Mouse (Mus musculus) neural tube, embryonic 11.5 days (tissue): ENCODE data around the gene Iglon5. TPM values are rescaled to one million over a fixed set of nuclear protein-coding genes. Genes with fewer than 3 reads are reported as not detected.

ENCODE experiments used
- ATAC-seq: fragments of 200-750 bp; cut with Nextera tagmentation; 2 replicates; pipeline ENCODE4 v1.8.0; 2017; ENCODE audit warnings: moderate number of reproducible peaks, mild to moderate bottlenecking, moderate TSS enrichment, moderate library complexity; ENCODE audit not compliant: insufficient read depth, low FRiP score, low TSS enrichment
- DNase-seq: peaks from one replicate; pipeline ENCODE4 v3.0.0-alpha.2; 2015; ENCODE audit warnings: low spot score
- H3K27ac ChIP-seq: fragments of 300-500 bp; sonication (generic); 2 replicates; pipeline ENCODE4 v1.5.1; 2014; ENCODE audit warnings: low read depth, mild to moderate bottlenecking, low read length
- H3K27me3 ChIP-seq: fragments of 300-500 bp; sonication (generic); 2 replicates; pipeline ENCODE4 v1.6.1; 2014; ENCODE audit warnings: mild to moderate bottlenecking, low read length, mixed read lengths; ENCODE audit not compliant: control insufficient read depth, insufficient read depth
- H3K36me3 ChIP-seq: fragments of 300-500 bp; sonication (generic); 2 replicates; pipeline ENCODE4 v1.6.1; 2014; ENCODE audit warnings: mild to moderate bottlenecking, low read length, moderate library complexity, mixed read lengths; ENCODE audit not compliant: control insufficient read depth, insufficient read depth
- H3K4me1 ChIP-seq: fragments of 300-500 bp; sonication (generic); 2 replicates; pipeline ENCODE4 v1.6.1; 2014; ENCODE audit warnings: low read length, mixed read lengths; ENCODE audit not compliant: control insufficient read depth, insufficient read depth
- H3K4me2 ChIP-seq: fragments of 300-500 bp; sonication (generic); 2 replicates; pipeline ENCODE4 v1.6.1; 2014; ENCODE audit warnings: low read depth, mild to moderate bottlenecking, moderate library complexity
- H3K4me3 ChIP-seq: fragments of 300-500 bp; sonication (generic); 2 replicates; pipeline ENCODE4 v1.5.1; 2014; ENCODE audit warnings: low read depth, low read length
- H3K9ac ChIP-seq: fragments of 300-500 bp; sonication (generic); 2 replicates; pipeline ENCODE4 v1.6.1; 2014; ENCODE audit warnings: mild to moderate bottlenecking, low read length
- H3K9me3 ChIP-seq: fragments of 300-500 bp; sonication (generic); 2 replicates; pipeline ENCODE4 v1.6.1; 2016; ENCODE audit warnings: low read length; ENCODE audit not compliant: control insufficient read depth
- WGBS: fragments of 180-500 bp; shearing (Covaris S2); extraction: QIAGEN DNeasy Blood & Tissue Kit; methylation state at CpG from one replicate; pipeline ENCODE4 v1.1.7; 2014; 5-methylcytosine and 5-hydroxymethylcytosine counted together
- microRNA-seq: library from miRNA; unstranded; fragments of <30 nt; microRNA quantifications from one replicate; pipeline ENCODE4, GENCODE M21; 2016
- polyA plus RNA-seq: library from polyadenylated mRNA; unstranded; fragments of >200 nt; fragmentation: Nextera tagmentation; extraction: Ambion mirVana; gene quantifications from 2 replicates; pipeline ENCODE4 v1.2.1, GENCODE M21; 2014

Gene Iglon5
- polyA plus RNA-seq, 1 experiment from 2014 or later: 2.7 TPM

- Histone ChIP-seq H3K9ac (no peak overlapping the region), H3K4me2 (no peak overlapping the region), H3K9me3 (no peaks in the 10 kb centered on the region), H3K4me3 (no peak overlapping the region), H3K27ac (no peak overlapping the region), H3K4me1 (no peaks in the 10 kb centered on the region), H3K27me3 (no peaks in the 10 kb centered on the region), H3K36me3 (no peaks in the 10 kb centered on the region)
- DNase-seq (no peak), ATAC-seq (no peak)
- WGBS: 58% methylated on average over 4 of the region's 4 CpGs
Observed at GRCm38 (mm10) chr7:43429500-43429899, 60.4 kb downstream of the Iglon5 start.

- ATAC-seq (no peak), DNase-seq (no peak)
- no peaks in the 10 kb centered on the region for H3K27me3 ChIP-seq
- no peaks in the 10 kb centered on the region for H3K36me3 ChIP-seq
- H3K9me3 ChIP-seq: no peaks in the 10 kb centered on the region
- H3K4me1 ChIP-seq: no peaks in the 10 kb centered on the region
- no peak within 1 kb of the TSS for H3K27ac ChIP-seq
- H3K9ac ChIP-seq: no peak within 1 kb of the TSS
- H3K4me3 ChIP-seq: no peak within 1 kb of the TSS
- no peak within 1 kb of the TSS for H3K4me2 ChIP-seq
- WGBS: 87% methylated on average over 8 of the region's 8 CpGs
Observed at GRCm38 (mm10) chr7:43427406-43427805, 62.5 kb downstream of the Iglon5 start, which contains the start of gene Lim2. Lim2 (plus strand) TSS chr7:43427670.

DNA sequence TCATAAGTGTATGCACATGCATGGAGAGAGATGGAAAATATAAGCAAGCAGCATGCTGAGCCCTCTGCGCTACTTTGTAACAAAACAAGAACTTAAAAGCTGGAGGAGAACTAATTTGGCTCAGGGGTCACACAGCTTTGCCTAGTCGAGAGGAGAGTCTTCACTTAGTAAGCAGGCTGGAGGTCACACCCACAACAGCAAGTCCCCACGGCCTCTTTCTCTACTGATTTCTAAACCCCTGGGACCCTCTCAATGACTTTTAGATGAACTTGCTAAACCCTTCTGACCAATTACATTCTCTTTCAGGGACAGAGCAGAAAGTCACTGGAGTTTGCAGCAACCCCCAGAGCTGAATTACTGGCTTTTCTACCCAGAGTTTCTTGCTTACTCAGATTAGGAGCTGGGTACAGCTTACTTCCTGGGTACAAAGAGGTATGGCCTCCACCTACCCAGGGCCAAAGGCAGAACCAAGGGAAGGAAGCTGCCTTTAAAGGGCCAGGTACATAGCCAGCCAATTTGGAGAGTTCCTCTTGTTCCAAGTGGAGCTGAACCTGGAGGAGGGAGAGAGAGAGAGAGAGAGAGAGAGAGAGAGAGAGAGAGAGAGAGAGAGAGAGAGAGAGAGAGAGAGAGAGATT is 65.8 kb downstream of the Iglon5 start:
- H3K36me3 ChIP-seq: no peaks in the 10 kb centered on the region
- ATAC-seq (no peak), DNase-seq (no peak)
- no peaks in the 10 kb centered on the region for H3K9me3 ChIP-seq
- H3K27ac ChIP-seq: no peak overlapping the region
- no peak overlapping the region for H3K9ac ChIP-seq
- no peaks in the 10 kb centered on the region for H3K27me3 ChIP-seq
- H3K4me3 ChIP-seq: no peak overlapping the region
- no peak overlapping the region for H3K4me2 ChIP-seq
- H3K4me1 ChIP-seq: no peaks in the 10 kb centered on the region
- WGBS: 73% methylated on average over 3 of the region's 3 CpGs

DNA sequence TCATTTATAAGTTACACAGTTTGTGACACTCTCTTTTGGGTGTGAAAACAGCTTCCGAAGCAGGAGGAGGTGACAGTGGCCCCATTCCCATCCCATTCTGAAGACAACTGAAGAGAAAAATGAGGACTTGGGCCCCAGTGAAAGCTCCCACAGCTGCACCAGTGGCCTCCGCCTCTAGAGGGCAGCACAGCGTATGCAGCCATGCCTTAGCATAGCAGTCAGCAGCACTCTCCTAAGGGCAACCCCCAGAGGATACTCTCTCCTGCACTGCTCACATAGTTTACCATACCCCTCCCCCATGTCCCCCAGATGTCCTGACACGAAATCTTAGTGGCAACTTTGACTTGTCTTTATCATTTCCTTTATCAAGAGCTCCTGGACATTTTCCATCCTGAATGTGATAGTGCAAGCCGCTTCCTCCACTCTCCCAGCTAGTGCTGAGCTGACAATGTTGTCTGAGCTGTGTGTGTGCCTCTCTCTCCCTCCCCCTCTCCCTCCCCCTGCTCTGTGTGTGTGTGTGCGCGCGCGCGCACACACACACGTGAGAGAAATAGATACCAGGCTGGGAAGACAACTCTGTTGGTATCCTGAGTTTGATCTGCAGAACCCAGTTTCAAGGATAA is 66.8 kb downstream of the Iglon5 start:
- Histone ChIP-seq H3K27ac (no peak overlapping the region), H3K9me3 (no peaks in the 10 kb centered on the region), H3K4me1 (no peaks in the 10 kb centered on the region), H3K27me3 (no peaks in the 10 kb centered on the region), H3K4me2 (no peak overlapping the region), H3K9ac (no peak overlapping the region), H3K4me3 (no peak overlapping the region), H3K36me3 (no peaks in the 10 kb centered on the region)
- peak; percentile 83 for DNase-seq
- WGBS: 16% methylated on average over 11 of the region's 11 CpGs
- ATAC-seq: peak; percentile 75; the same call in 1 of the 2 replicates

Small RNA genes within 50 kb of the gene (microRNA-seq; reads per million reads assigned to microRNA genes)
- 1.6 reads per million for gene Mir7051

Other genes starting within 250 kb of the Iglon5 start
- gene Zfp715, start 176.8 kb downstream of the Iglon5 start, polyA plus RNA-seq: 16.6 and 17.3 TPM in 2 replicates
- gene Siglecf, start 138.7 kb downstream of the Iglon5 start, polyA plus RNA-seq: 0.13 and 0.53 TPM in 2 replicates
- gene Siglecg, start 81.9 kb downstream of the Iglon5 start, polyA plus RNA-seq: 0.08 and 0.19 TPM in 2 replicates
- not detected in 2 replicates for gene Lim2, start 62.4 kb downstream of the Iglon5 start, polyA plus RNA-seq
- not detected in 2 replicates for gene Nkg7, start 53.0 kb downstream of the Iglon5 start, polyA plus RNA-seq
- not detected in 2 replicates for gene Cldnd2, start 49.3 kb downstream of the Iglon5 start, polyA plus RNA-seq
- gene Etfb, start 46.0 kb downstream of the Iglon5 start, polyA plus RNA-seq: 207 and 224 TPM in 2 replicates
- not detected in 2 replicates for gene Gm45233, start 45.9 kb downstream of the Iglon5 start, polyA plus RNA-seq
- 2.0 and 4.0 TPM in 2 replicates for gene Vsig10l, start 26.9 kb downstream of the Iglon5 start, polyA plus RNA-seq
- not detected in 2 replicates for gene 4931406B18Rik, start 15.9 kb upstream of the Iglon5 start, polyA plus RNA-seq
- gene Cd33, start 54.4 kb upstream of the Iglon5 start, polyA plus RNA-seq: 1.2 and 1.3 TPM in 2 replicates
- 7.7 and 8.9 TPM in 2 replicates for gene Zfp658, start 72.2 kb upstream of the Iglon5 start, polyA plus RNA-seq
- 18.4 and 19.3 TPM in 2 replicates for gene Zfp719, start 89.5 kb upstream of the Iglon5 start, polyA plus RNA-seq
- gene Zfp819, start 117.1 kb upstream of the Iglon5 start, polyA plus RNA-seq: 0.25 and 0.64 TPM in 2 replicates
- gene Ceacam18, start 144.6 kb upstream of the Iglon5 start, polyA plus RNA-seq: not detected in 2 replicates
- gene Siglece, start 170.1 kb upstream of the Iglon5 start, polyA plus RNA-seq: 0.34 TPM in 1 of 2 replicates, not detected in the other
- 11.0 and 11.6 TPM in 2 replicates for gene Ctu1, start 181.9 kb upstream of the Iglon5 start, polyA plus RNA-seq
- not detected in 2 replicates for gene Klk14, start 200.3 kb upstream of the Iglon5 start, polyA plus RNA-seq
- 0.39 TPM in 1 of 2 replicates, not detected in the other for gene Klk13, start 222.5 kb upstream of the Iglon5 start, polyA plus RNA-seq